Mouse (Mus musculus) midbrain, embryonic 11.5 days (tissue): Measurements from ENCODE around the gene Tmem179. TPM values are rescaled to one million over a fixed set of nuclear protein-coding genes. Genes with fewer than 3 reads are reported as not detected.

ENCODE experiments used
- ATAC-seq: fragments of 200-750 bp; cut with Nextera tagmentation; 2 replicates; pipeline ENCODE4 v1.8.0; 2017; ENCODE audit warnings: moderate TSS enrichment, moderate library complexity; ENCODE audit not compliant: low FRiP score
- DNase-seq: peaks from one replicate; pipeline ENCODE4 v3.0.0; 2015; ENCODE audit warnings: low spot score; ENCODE audit errors: missing footprints
- H3K27ac ChIP-seq: fragments of 300-500 bp; sonication (generic); 2 replicates; pipeline ENCODE4 v1.5.1; 2014; ENCODE audit warnings: low read depth, low read length
- H3K27me3 ChIP-seq: fragments of 300-500 bp; sonication (generic); 2 replicates; pipeline ENCODE4 v1.6.1; 2014; ENCODE audit warnings: mild to moderate bottlenecking, low read length, moderate library complexity, mixed read lengths; ENCODE audit not compliant: control insufficient read depth, insufficient read depth
- H3K36me3 ChIP-seq: fragments of 300-500 bp; sonication (generic); 2 replicates; pipeline ENCODE4 v1.6.1; 2014; ENCODE audit warnings: mild to moderate bottlenecking, low read length, moderate library complexity, mixed read lengths; ENCODE audit not compliant: control insufficient read depth, insufficient read depth
- H3K4me1 ChIP-seq: fragments of 300-500 bp; sonication (generic); 2 replicates; pipeline ENCODE4 v1.6.1; 2014; ENCODE audit warnings: low read length; ENCODE audit not compliant: control insufficient read depth, insufficient read depth
- H3K4me2 ChIP-seq: fragments of 300-500 bp; sonication (generic); 2 replicates; pipeline ENCODE4 v1.6.1; 2014; ENCODE audit warnings: mild to moderate bottlenecking, moderate library complexity
- H3K4me3 ChIP-seq: fragments of 300-500 bp; sonication (generic); 2 replicates; pipeline ENCODE4 v1.5.1; 2014; ENCODE audit warnings: low read depth, low read length
- H3K9ac ChIP-seq: fragments of 300-500 bp; sonication (generic); 2 replicates; pipeline ENCODE4 v1.6.1; 2014; ENCODE audit warnings: low read length
- H3K9me3 ChIP-seq: fragments of 300-500 bp; sonication (generic); 2 replicates; pipeline ENCODE4 v1.6.1; 2016; ENCODE audit warnings: low read length; ENCODE audit not compliant: control insufficient read depth
- WGBS: fragments of 180-500 bp; shearing (Covaris S2); extraction: QIAGEN DNeasy Blood & Tissue Kit; methylation state at CpG from one replicate; pipeline ENCODE4 v1.1.7; 2014; 5-methylcytosine and 5-hydroxymethylcytosine counted together
- polyA plus RNA-seq: library from polyadenylated mRNA; unstranded; fragments of >200 nt; fragmentation: Nextera tagmentation; extraction: Ambion mirVana; gene quantifications from 2 replicates; pipeline ENCODE4 v1.2.1, GENCODE M21; 2014

The Tmem179 gene
- polyA plus RNA-seq, 1 experiment from 2014 or later = 5.9 TPM

DNA sequence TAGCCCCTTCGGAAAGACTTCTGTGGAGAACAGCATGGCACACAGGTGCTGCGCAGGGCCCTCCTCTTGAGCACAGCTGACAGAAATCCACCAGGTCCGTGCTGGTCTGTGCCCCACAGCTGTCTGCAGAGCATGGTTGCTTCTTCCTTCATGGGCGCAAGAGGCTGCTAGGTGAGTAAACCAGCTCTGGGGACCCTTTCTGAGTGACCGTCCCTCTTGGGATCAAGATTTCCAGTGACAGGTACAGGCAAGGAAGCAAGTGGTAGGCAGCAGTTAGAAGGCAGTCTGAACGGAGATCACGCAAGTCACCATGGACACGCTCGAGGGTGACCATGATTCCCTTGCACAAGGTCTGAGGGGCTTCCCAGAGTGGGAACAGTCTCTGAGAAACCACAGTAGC is 27.0 kb downstream of the Tmem179 start:
- WGBS = 95% methylated on average over 9 of the region's 9 CpGs
- H3K9ac ChIP-seq = no peak overlapping the region
- H3K4me2 ChIP-seq = no peak overlapping the region

DNA sequence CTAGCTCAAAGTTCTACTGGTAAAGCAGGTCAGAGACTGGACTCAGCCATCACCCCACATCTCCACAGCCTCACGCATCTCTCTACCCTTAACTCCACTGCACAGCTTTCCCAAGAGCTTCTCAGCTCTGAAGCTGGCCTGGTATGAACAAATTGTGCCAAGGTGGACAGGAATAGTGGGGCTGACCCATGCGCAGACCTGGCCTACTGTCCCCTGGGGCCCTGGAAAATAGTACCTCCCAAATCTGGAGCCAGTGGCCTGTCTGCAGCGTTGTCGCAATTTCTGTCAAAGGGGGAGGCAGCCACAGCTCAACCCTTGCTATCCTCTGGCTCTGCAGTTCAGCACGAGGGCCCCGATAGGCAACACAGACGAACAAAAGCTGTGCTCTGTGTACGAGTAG is 27.4 kb downstream of the Tmem179 start, which contains the start of gene A530016L24Rik:
A530016L24Rik (plus strand) TSS at position 315 of the 400 bp plus-strand sequence.
- Histone ChIP-seq H3K27me3 (no peaks in the 10 kb centered on the region), H3K4me2 (no peak within 1 kb of the TSS), H3K4me3 (no peak within 1 kb of the TSS), H3K27ac (no peak within 1 kb of the TSS), H3K9ac (no peak within 1 kb of the TSS), H3K9me3 (no peaks in the 10 kb centered on the region), H3K36me3 (no peaks in the 10 kb centered on the region), H3K4me1 (no peaks in the 10 kb centered on the region)
- DNase-seq (no peak), ATAC-seq (no peak)
- 88% methylated on average over 8 of the region's 8 CpGs for WGBS

More for the DNA sequence above, 27.0 kb downstream of the Tmem179 start:
- H3K9me3 ChIP-seq = no peaks in the 10 kb centered on the region
- no peaks in the 10 kb centered on the region for H3K36me3 ChIP-seq
- no peak overlapping the region for H3K4me3 ChIP-seq
- DNase-seq (no peak), ATAC-seq (no peak)
- no peaks in the 10 kb centered on the region for H3K27me3 ChIP-seq
- no peaks in the 10 kb centered on the region for H3K4me1 ChIP-seq
- no peak overlapping the region for H3K27ac ChIP-seq

DNA sequence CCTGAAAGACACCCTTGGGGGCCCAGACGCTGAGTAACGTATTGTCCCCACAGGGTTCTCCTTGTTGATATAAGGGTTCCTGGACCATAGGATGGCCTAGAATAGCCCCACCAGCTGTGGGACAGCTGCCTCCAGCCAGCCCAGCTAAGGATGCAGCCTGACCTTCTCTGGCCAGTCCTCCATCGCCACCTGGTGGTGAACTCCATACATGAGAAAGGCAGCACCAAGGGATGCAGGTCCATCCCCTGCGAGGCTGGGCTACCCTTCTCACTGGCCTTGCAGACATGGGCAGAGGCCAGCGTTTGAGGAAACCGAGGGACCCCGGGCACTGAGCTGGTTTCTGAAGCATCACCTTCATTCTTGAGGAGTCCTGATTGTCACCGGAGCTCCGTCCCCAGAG is 42.8 kb downstream of the Tmem179 start:
- Histone ChIP-seq H3K4me1 (peaks cover 10% of the 10 kb centered on the region), H3K9ac (no peak overlapping the region), H3K27me3 (no peaks in the 10 kb centered on the region), H3K4me2 (no peak overlapping the region), H3K4me3 (no peak overlapping the region), H3K9me3 (no peaks in the 10 kb centered on the region), H3K27ac (no peak overlapping the region), H3K36me3 (no peaks in the 10 kb centered on the region)
- peak; percentile 80 for ATAC-seq
- peak; percentile 97 for DNase-seq
- WGBS = 22% methylated on average over 9 of the region's 9 CpGs

DNA sequence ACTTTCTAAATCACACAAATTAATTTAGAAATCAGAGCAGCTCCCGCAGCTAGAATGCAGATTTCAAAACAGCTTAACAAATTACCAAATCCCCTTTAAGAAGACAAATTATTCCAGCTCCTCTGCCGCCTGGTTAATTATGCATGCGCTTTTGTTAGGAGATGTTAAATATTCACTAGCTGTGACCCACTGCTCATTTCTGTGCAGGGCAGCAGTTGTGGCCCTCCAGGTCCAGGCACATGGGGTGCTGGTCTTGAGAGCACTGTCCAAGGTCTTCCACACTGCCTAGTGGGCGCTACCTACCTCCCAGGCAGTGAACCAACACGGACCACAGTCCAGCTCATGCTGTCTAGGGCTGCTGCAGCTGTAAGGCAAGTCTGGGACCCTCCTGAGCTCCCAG is 46.3 kb downstream of the Tmem179 start:
- H3K27ac ChIP-seq = no peak overlapping the region
- H3K4me1 ChIP-seq = peaks cover 10% of the 10 kb centered on the region
- H3K27me3 ChIP-seq = no peaks in the 10 kb centered on the region
- WGBS = 56% methylated on average over 5 of the region's 5 CpGs
- no peak for DNase-seq
- no peak overlapping the region for H3K9ac ChIP-seq
- ATAC-seq = peak; percentile 38; the same call in 1 of the 2 replicates
- no peaks in the 10 kb centered on the region for H3K36me3 ChIP-seq
- no peak overlapping the region for H3K4me3 ChIP-seq
- no peaks in the 10 kb centered on the region for H3K9me3 ChIP-seq
- no peak overlapping the region for H3K4me2 ChIP-seq

DNA sequence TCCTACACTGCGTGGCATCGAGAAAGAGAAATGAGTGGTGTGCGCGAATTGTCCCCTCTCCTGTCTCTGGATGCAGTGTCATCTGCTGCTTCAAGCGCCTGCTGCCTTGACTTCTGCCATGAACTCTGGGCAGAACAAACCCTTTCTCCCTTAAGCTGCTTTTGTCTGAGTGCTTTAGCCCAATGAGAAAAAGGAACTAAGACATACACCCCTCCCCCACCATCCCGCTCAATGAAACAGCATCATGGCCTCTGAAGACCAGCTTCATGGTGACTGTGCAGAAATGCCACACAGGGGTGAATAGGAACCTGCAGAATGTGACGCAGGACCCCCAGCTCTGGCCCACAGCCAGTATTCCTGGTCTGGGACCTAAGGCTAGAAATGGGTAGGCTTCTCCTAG is 47.2 kb downstream of the Tmem179 start:
- DNase-seq (no peak), ATAC-seq (peak; percentile 26; the same call in 1 of the 2 replicates)
- no peak overlapping the region for H3K27ac ChIP-seq
- no peak overlapping the region for H3K4me2 ChIP-seq
- H3K4me1 ChIP-seq = peaks cover 10% of the 10 kb centered on the region
- H3K36me3 ChIP-seq = no peaks in the 10 kb centered on the region
- H3K4me3 ChIP-seq = no peak overlapping the region
- no peaks in the 10 kb centered on the region for H3K9me3 ChIP-seq
- H3K9ac ChIP-seq = no peak overlapping the region
- no peaks in the 10 kb centered on the region for H3K27me3 ChIP-seq
- WGBS = 87% methylated on average over 7 of the region's 7 CpGs

DNA sequence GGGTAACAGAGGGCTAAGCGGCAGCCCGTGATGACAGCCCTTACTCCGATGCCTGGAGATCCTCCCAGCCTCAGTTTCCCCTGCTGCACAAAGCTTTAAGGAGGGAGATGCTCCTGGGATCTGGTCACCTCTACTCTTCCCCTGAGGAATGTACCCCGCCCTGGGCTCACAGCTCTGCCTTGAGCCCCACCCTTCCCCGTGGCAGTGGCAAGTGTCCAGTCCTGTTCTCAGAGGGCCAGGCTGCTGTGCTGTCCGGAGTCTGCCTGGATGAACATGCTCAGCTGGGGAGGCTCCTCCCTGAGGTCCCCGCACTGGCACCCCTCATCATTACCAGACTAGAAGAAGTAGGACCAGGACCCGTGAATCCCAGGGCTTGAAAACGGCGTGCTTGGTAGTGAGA is 49.2 kb downstream of the Tmem179 start:
- H3K4me3 ChIP-seq = no peak overlapping the region
- ATAC-seq = no peak
- peaks cover 10% of the 10 kb centered on the region for H3K4me1 ChIP-seq
- DNase-seq = no peak
- no peak overlapping the region for H3K4me2 ChIP-seq
- H3K9ac ChIP-seq = no peak overlapping the region
- 81% methylated on average over 10 of the region's 10 CpGs for WGBS
- H3K36me3 ChIP-seq = no peaks in the 10 kb centered on the region
- no peaks in the 10 kb centered on the region for H3K9me3 ChIP-seq
- no peaks in the 10 kb centered on the region for H3K27me3 ChIP-seq
- no peak overlapping the region for H3K27ac ChIP-seq

DNA sequence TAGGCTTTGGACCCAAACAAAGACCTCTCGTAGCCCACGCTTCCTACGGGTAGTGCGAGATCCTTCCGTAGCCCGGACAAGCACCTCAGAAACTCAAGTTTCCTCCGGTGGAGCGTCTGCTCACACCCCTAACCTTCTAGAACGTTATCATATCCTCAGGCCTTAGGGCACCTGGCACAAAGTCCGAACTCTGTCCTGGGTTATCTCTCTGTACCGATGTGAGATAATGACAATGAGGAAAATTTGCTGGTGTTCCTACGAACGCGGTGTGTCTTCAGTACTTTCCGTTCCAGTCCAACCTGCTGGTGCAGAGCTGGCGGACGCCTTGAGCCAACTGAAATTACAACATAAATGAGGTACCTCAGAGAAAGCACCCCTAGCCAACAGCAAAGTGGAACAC is 50.6 kb downstream of the Tmem179 start:
- ATAC-seq (no peak), DNase-seq (no peak)
- peaks cover 10% of the 10 kb centered on the region for H3K4me1 ChIP-seq
- no peaks in the 10 kb centered on the region for H3K36me3 ChIP-seq
- no peaks in the 10 kb centered on the region; the same call in 1 of the 2 replicates for H3K27me3 ChIP-seq
- H3K9me3 ChIP-seq = no peaks in the 10 kb centered on the region
- no peak overlapping the region for H3K4me2 ChIP-seq
- no peak overlapping the region for H3K9ac ChIP-seq
- 96% methylated on average over 17 of the region's 17 CpGs for WGBS
- H3K27ac ChIP-seq = no peak overlapping the region
- H3K4me3 ChIP-seq = no peak overlapping the region

DNA sequence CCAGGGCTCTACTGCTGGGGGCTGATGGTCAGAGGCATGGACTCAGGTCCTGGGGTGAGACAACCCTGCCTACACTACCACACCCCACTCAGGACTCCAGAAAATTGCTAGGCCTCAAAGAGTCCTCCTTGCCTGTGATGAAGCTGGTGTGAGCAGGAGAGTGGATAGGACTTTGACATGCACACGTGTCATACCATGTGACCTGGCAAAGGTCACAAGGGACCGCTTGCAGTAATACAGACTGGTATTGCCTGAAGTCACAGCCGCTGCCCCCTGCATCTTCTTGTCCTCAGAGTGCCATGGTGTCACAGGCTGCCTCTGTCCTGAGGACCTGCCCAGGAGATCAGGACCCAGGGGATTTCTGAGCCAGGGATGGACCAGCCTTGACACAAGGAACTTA is 52.0 kb downstream of the Tmem179 start:
- H3K36me3 ChIP-seq = no peaks in the 10 kb centered on the region
- DNase-seq (no peak), ATAC-seq (no peak)
- no peaks in the 10 kb centered on the region; the same call in 1 of the 2 replicates for H3K27me3 ChIP-seq
- H3K4me2 ChIP-seq = no peak overlapping the region
- no peaks in the 10 kb centered on the region for H3K9me3 ChIP-seq
- H3K27ac ChIP-seq = no peak overlapping the region
- WGBS = 90% methylated on average over 3 of the region's 3 CpGs
- no peak overlapping the region for H3K4me3 ChIP-seq
- peaks cover under 1% of the 10 kb centered on the region; the same call in 1 of the 2 replicates for H3K4me1 ChIP-seq
- no peak overlapping the region for H3K9ac ChIP-seq

DNA sequence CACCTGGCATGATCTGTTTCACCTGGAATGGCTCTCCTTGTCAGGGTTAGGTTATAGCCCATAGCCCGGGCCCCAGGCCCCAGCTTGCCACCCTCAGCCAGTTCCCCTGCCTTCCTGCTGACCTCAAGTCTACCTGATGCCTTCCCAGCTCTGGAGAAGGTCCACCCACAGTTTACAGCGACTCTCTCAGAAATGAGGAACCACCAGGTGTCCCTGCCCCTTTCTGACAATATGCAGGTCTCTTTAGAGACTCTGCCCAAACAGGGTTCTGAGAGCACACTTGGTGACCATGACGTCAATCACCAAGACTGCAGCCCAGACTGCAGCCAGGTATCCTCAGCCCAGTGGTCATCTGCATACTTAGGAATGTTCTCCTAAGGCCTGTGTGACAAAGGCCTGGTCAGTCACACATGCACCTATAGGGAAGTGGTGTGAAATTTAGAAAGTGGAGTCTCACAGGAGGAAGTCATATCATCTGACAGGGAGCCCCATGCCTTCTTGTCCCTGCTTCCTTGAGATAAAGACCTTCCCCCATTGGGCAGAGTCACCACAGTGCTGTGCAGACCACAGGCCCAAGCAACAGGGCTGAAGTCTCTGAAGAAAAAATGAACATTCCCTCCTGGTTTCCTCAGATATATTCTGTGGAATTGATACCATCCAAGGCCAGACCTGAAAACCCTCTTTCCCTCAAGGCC is 52.6 kb downstream of the Tmem179 start:
- no peaks in the 10 kb centered on the region for H3K9me3 ChIP-seq
- ATAC-seq (no peak), DNase-seq (no peak)
- no peaks in the 10 kb centered on the region; the same call in 1 of the 2 replicates for H3K27me3 ChIP-seq
- no peak overlapping the region for H3K9ac ChIP-seq
- H3K4me2 ChIP-seq = no peak overlapping the region
- no peak overlapping the region for H3K27ac ChIP-seq
- H3K4me3 ChIP-seq = no peak overlapping the region
- WGBS = 83% methylated on average over 3 of the region's 3 CpGs
- H3K36me3 ChIP-seq = no peaks in the 10 kb centered on the region
- no peaks in the 10 kb centered on the region for H3K4me1 ChIP-seq
